Mouse (Mus musculus) gastrocnemius, postnatal 4 days (tissue): ENCODE measurements around the gene Basp1. TPM values are rescaled to one million over a fixed set of nuclear protein-coding genes. Genes with fewer than 3 reads are reported as not detected.
"Not testable (repeated sequence)": the region's sequence is repeated elsewhere in the genome, so short reads cannot be mapped to it uniquely, and the experiment has no call there.

Experiments used
- DNase-seq, 2 experiments: peaks; one replicate each; pipeline ENCODE4 v3.0.0; 2021 to 2022; ENCODE audit warnings: low spot score in 2 of 2, mixed read lengths in 2 of 2
- long read RNA-seq, 2 experiments: library from polyadenylated mRNA; stranded (forward); transcript quantifications; one replicate each; pipeline ENCODE4 v2.0.0; 2021
- total RNA-seq, 2 experiments: library from RNA; stranded (reverse); gene quantifications; 2 replicates each; pipeline ENCODE4 v1.2.3; 2021

Basp1 gene
- 10 to 100 TPM; 49.3 to 54.5 TPM for total RNA-seq
- long read RNA-seq, experiment 1, transcript Basp1-201 (2 exons, 1,855 nt), result major isoform, 13 of 14 reads
- long read RNA-seq, experiment 1, partial matches to known transcripts, result 0 of 14 reads
- long read RNA-seq, experiment 1, other reads (novel, unspliced or antisense), result 1 of 14 reads
- long read RNA-seq, experiment 2, transcript Basp1-201 (2 exons, 1,855 nt), result major isoform, 24 of 26 reads
- long read RNA-seq, experiment 2, partial matches to known transcripts, result 0 of 26 reads
- long read RNA-seq, experiment 2, other reads (novel, unspliced or antisense), result 2 of 26 reads

DNA sequence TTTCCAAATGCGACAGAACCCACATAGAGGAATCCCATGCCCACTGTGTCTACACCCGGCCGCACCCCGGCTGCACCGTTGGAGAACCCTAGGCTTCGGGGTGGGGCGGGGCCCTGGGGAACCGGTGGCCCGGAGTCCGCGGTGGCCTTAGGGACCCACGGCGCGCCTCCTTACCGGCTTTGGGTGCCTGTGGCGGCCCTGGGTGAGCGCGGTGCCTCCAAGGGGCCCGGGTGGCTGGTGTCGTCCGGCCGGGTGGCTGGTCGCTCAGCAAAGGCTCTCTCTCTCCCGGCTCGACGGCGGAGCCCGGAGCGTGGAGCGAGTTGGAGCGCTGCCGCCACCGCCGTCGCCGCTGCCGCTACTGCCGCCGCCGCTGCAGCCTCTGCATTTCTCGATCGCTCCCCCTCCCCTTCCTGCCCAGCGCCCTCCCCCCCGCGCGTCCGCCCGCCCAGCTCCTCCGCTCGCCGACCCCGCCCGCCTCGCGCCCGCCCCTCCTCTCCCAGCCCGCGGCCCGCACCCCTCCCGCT is at the start of gene Basp1:
Basp1 (minus strand) TSS at position 387 of the 524 bp plus-strand sequence.
- DNase-seq, result peak; percentile 62 to 78

DNA sequence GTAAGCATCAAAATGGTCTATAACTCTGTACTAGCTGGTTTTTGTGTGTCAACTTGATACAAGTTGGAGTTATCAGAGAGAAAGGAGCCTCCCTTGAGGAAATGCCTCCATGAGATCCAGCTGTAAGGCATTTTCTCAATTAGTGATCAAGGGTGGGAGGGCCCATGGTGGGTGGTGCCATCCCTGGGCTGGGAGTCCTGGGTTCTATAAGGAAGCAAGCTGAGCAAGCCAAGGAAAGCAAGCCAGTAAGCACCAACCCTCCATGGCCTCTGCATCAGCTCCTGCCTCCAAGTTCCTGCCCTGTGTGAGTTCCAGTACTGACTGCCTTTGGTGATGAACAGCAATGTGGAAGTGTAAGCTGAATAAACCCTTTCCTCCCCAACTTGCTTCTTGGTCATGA is 49.5 kb upstream of the Basp1 start:
- not testable (repeated sequence) for DNase-seq

DNA sequence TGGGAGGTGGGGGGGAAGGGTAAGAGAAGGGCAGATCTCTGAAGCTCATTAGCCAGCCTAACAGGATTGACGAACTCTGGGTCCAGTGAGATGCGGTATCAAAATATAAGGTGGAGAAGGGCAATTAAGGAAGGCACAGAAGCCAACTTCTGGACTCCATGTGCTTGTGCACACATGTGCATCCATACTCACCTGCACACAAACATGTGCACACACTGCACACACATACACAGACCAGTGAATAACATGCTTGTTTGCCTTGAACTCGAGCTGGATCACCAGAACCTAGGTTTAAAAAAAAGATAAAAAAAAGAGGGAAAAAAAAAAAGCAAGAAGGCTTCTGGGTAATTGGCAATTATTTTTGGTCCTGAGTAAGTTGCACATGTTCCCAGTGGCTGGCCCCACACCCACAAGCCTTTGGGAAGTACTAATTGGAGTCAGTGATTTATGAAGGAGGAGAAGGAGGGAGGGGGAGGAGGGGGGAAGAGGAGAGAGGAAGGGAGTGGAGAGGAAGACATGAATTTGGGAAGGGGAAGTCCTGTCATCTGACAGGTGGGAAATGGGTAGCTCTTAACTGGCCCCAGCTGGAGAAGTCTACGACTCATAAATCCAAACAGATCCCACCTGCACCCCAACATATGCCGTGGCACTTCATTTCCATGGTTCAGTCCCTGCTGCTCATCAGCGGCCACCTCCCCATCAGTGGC is 48.6 kb upstream of the Basp1 start:
- no peak for DNase-seq

DNA sequence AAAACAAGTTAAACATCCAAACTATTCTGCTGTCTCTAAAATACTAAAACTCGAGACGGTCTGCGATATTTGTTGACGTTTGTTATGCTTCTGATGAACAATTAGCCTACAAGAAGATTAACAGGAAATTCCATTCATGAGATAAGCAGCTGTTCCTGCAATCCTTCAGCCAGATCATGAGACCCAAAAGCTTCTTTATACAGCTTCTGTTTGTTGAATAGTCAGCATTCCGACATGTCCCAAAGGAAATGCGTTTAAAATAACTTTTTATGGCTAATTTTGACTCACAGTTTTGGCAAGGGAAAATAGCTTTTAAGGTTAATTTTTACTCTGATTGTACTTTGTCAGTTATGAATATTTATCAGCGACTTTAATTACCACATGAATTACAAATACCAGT is 46.3 kb upstream of the Basp1 start:
- no peak for DNase-seq

DNA sequence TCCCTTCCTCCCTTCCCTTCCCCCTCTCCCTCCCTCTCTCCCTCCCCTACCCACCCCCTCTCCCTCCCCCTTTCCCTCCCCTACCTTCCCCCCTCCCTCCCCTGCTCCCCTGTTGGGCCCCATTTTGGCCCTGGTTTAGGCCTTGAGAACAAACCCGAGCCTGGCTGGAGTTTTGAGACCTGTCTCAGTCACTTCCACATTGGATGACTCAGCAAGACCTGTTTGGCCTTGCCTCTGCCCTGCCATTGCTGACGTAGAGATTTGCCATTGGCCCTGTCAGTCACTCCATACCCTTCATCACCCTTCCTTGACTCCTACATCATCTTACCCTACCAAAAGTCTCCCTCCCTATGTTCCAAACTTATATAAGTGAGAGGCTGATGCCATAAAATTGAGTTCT is 43.9 kb upstream of the Basp1 start:
- no peak for DNase-seq

DNA sequence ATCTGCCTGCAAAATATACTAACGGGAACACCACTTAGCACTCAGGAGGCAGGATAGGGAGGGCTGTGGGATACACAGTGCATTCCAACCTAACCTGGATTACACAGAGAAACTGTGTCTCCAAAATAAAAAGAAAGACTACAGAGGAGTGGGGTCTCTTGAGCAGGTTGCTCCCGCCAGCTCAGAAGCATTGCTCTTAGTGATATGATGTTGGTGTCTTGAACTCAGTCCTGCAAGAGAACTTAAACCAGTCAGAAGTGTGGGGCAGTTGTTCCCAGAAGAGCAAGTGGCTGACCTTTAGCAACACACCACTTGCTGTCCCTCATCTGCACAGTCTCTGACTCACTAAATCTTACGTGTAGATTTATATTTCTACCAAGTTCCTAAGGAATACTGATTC is 40.0 kb upstream of the Basp1 start:
- no peak for DNase-seq

DNA sequence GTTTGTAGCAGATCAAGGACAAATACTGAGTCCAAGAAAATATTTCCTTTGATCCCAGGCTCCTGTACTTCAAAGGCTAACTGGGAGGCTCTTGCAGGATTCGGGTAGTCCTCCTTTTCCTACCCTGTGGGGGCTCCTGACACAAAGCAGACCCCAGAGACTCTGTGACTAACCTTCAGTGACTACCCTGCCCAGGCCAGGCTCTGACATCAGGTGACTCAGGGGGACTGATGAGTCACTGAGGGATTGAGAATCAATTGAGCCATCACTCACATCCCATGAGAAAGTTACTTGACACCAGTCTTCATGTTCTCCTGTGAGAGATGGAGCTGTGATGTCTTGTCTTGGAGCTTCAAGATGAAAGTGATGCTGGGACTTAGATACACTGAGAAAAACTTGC is 35.8 kb upstream of the Basp1 start:
- no peak for DNase-seq

DNA sequence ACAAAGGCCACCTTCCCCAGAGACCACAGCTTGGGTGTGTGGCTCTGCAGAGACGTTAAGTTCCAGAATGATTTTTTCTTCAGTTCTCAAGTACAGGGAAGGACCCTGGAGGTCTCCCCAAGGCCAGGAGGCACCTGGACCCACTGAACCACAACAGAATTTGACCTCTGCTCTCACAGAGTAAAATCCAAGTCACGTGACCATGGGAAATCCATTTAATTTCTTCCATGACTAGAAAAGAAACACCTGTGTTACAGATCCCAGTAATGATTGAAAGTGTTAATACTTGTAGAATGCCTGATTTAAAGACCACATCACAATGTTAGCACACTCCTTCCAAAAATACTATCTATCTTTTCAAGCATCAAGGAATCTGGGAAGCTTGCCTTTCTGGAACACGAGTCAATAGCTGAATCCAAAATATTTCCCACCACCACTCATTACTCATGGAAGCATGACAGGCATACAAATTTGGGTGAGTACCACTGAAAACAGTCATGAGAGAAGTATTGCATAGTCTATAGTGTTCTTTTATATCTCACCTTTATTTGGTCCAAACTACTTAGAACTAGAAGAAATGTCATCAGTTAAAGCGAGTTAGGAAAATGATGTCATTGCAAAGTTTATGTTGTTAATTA is 35.3 kb upstream of the Basp1 start:
- DNase-seq, result no peak

DNA sequence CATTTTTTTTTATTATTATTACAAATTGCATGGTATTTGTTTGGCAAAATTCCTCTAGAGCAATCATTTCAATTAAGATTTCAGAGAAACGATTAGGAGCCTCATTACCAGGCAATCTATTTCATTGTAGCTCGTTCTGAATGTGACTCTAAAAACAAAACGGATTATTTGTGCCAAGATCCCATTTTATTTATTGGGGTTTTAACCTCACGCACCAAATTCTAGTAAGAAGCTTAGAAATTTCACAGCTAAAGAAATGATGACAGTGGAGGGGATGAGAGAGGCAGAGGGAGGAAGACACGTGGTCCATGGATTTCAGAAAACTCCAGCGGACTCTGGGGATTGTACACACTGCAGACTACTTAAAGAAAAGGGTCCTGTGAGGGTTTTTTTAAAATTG is 33.6 kb upstream of the Basp1 start:
- DNase-seq, result no peak

DNA sequence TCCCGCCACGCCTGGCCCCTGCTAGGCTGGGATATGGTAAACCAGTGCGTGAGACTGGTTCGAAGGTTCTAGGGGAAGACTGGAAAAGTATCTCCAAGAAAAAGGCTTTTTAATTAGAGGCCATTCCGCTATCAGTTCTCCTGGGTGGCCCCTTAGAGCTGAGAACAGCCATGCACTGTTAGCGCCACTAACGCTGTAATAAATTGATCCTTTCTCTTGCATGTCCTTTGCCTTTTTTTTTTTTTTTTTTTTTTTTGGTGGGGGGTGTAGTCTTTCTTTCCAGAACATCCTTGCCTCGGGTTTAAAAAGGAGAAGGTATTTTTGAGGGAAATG is 32.6 kb upstream of the Basp1 start:
- DNase-seq, result no peak

DNA sequence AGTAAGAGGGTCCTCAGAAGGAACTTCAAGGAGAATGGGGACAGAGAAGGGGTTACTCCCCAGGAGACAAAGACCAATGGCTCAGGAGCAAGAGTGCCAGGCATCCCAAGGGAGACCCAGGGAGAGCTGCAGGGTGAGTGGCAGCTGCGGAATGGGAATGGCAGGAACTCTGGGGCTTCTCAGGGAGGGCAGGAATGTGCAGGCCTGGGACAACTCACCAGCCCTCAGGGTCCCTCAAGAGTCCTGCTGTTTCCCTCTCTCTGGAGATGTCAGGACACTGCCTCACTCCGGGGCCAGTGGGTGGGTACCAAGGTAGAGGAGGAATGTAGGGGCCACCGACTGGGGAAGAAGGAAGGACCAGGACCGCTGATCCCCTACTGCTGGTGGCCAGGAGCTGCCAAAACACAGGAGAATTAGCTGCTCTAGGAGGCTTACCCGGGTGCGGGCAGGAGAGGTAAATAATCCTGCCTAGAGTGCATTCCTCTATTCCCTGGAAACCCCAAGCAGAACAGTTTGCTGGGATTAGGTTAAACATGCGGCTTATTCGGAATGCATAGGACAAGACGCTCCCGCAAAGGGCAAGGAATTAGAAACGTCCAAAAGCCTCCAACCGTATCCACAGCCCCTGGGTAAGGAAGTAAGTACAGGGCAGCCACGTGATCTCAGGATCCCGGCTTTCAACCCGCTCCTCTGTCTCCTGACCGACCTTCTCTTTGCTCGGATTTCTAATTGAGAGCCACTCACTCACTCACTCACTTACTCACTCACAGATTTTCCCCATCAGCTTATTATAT is 32.0 kb upstream of the Basp1 start:
- DNase-seq, result no peak

DNA sequence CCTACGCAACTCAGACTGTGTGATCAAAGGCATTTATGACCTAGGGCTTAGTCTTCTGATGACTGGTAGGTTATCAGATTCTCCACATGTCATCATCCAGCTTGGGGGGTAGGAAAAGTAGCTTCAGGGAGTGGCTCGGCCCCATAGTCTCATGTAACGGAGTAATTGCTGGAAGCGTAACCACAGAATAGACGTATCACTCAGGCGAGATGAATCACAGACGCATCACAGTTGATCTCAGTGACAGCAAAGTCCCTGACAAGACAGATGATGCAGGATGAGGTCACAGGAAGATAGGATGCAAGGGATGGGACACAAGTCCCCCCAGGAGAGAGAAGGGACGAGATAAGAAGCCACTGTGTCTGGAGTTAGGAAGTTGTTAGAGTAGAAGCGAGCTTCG is 30.6 kb upstream of the Basp1 start:
- DNase-seq, result no peak

DNA sequence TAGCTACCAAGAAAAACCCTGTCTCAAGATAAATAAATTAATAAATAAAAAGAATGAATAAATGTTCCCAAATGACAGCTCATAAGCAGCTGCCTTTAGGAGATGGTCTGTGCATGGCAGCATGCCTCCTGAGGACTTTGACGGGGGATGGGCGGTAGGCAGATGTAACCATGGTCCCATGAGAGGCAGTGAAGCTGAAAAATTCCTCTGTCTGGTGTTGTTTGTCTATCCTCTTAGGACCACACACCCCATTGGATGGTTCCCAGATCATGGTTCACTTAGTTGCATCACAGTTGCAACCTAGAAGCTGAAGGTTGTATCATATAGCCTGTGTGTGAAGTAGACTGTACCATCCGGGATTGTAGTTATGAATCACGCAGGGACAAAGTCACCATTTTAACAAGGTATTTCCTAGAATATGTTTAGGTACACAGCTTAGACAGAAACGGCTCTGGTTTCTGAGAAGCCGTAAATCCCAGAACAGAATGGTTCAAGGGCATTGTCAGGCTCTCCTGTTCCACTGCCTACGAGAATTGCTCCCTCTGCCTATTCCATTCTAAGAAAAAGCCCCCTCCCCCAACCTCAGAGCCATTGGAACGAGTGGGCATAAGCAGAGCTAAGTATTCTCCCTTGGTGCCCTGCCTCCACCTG is 29.7 kb upstream of the Basp1 start:
- DNase-seq, result no peak

DNA sequence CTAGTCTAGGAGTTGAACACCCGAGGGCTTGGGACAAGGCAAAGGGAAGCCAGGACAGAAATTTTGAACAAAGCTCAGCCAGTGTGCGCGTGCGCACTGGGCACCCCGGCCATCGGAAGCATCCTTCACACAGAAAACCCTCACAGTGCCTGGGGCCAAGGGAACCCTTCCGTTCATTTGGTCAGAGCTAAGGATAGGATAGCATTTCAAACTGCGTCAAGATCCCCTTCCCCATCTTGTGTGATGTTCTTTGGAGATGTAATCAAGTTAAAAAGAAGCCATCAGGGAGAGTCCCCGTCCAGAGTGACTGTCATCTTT is 28.3 kb upstream of the Basp1 start:
- DNase-seq, result no peak

DNA sequence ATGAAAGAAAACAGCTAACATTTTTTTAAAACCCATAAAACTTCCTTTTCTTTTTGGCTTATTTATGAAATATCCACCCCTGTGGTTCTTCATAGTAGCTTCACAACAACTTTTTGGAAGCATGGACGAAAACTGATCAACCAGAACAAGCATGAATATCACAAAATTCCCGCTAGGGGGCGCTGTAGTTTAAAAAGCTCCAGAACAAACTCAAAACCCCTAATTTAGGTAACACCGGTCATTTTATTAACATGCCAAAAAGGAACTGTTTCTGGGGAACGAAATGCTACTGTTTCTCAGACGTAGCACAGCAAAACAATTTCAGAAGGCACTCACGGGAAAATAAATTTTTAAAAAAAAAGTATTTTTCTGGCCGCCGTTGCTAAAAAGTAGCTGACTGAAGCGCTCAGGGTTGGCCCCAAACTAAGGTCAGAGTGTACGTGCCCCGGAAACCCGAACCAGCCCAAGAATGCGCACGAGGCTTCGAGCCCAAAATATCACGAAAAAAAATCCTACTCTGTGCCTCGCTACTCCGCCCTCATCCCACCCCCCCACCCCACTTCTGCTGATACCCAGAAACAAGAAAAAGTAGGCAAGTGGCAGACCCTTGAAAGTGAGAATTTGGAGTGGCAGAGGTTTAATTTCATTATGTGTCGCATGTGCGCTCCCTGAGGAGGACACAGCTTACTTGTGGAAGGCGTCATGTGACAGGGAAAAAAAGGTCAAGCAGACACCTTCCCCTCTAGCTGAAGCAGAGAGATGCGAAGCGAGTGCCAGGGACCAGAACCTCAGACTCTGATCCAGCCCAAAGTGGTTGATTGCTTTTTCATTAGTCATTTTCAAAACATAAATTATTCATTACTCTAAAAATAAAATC is 27.7 kb upstream of the Basp1 start:
- peak; percentile 43 to 68 for DNase-seq

DNA sequence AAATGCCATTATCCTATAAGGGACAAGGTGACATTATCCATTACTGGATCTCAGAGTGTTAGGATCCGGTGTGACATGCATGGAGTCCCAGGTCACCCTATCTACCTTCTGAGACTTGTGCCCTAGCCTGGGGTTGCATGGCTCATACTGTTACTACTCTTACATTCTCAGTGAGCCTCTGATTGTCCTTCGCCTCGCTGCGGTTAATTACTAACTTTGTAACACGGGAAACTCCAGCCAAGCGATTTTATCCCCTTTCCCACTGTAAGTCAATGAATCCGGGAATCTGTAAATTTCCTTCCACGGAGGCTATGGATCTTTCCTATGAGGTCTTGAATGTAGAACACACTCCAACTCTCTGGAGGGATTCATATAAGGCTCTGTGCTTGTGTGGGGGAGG is 26.8 kb upstream of the Basp1 start:
- DNase-seq, result no peak

DNA sequence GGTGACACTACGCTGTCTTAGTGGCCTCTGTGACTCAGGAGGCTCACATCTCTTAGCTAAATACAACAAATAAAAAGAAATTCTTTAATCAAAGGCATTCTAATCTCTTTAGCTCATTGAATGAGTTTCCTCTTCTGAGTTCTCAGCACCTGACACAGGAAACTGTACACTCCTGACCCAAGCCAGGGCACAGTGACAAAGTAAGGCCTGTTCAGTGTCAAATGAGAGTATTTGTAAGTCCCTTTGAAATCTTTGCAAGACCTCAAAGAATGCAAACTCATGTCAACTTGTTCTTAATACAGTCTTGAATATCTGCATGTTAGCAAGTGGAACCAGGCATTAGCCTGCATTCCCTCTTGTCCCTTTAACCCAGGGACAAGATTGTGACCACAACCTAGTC is 18.8 kb upstream of the Basp1 start:
- no peak for DNase-seq

DNA sequence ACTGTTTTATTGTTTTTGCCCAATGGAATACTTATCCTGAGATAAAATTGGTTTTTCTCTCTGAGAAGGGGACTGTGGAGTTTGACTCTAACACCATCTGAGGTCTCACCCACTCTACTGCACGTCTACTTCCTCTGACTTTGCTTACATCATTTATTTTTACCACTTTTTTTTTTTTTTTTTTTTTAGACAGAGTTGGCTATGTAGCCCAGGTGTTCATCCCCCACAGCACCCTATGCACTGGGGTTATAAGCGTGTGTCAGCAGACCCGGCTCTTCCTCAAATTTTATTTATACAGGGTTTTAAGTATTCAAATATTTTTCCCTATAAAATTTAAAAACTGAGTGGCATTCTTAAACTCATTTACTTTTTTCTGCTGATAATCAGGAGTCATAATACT is 16.6 kb upstream of the Basp1 start:
- no peak for DNase-seq

DNA sequence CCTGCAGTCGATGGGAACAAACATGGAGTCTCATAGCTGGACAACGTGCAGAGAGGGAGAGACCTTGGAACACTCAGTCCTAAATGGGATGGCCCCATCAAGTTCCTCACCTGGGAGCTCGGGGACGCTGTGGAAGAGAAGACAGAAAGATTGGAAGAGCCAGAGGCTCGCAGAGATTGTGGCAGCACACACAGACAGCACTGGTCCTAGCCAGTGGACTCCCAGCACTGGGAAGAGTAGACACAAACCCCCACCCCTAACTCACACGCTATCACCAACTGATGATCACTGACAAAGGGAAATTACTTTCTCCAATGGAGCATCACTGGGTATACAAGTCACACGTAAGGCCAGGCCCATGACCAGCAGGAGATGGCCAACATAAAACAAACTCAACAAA is 15.4 kb upstream of the Basp1 start:
- no peak for DNase-seq

DNA sequence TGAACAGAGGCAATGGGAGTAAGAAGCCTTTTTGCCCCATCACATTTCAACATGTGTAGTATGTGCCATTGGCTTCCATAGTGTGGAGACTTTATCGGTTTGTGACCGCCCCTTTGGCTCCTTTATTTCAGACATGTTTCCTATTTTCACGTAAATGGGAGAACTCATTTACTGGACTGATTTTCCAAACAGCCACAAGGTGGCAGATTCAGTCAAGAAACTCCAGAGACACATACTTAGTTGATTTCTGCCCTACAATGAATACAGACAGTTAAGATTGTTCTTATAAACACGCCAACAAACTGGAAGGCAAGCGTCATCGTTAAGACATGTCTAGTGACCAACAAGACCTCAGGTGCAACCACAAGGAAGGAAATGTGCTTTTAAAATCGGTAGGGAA is 15.0 kb upstream of the Basp1 start:
- DNase-seq, result no peak
